Mouse (Mus musculus) kidney, postnatal 0 days (tissue): ENCODE measurements at regions not wholly inside any gene's neighbourhood (a gene's known extent, or its start where the extent isn't known, plus 50 kb on each side); places are given as distances from the start of the nearest gene placed in this dataset.

ENCODE experiments used
- ATAC-seq: fragments of 200-750 bp; cut with Nextera tagmentation; replicated peaks from 2 replicates; pipeline ENCODE4 v1.8.0; 2017; ENCODE audit warnings: low read depth, moderate number of reproducible peaks, moderate TSS enrichment, moderate library complexity; ENCODE audit not compliant: low FRiP score
- DNase-seq: peaks from one replicate; pipeline ENCODE4 v3.0.0-alpha.2; 2016; ENCODE audit warnings: low spot score
- H3K27ac ChIP-seq: fragments of 300-500 bp; sonication (generic); 2 replicates; pipeline ENCODE4 v1.5.1; 2014; ENCODE audit warnings: mild to moderate bottlenecking
- H3K27me3 ChIP-seq: fragments of 300-500 bp; sonication (generic); 2 replicates; pipeline ENCODE4 v1.6.1; 2014; ENCODE audit warnings: low read length, mixed read lengths; ENCODE audit not compliant: insufficient read depth
- H3K36me3 ChIP-seq: fragments of 300-500 bp; sonication (generic); 2 replicates; pipeline ENCODE4 v1.6.1; 2014; ENCODE audit warnings: low read length, mixed read lengths; ENCODE audit not compliant: insufficient read depth
- H3K4me1 ChIP-seq: fragments of 300-500 bp; sonication (generic); replicated peaks from 2 replicates; pipeline ENCODE4 v1.6.1; 2014; ENCODE audit warnings: antibody characterized with exemption, low read length, mixed read lengths; ENCODE audit not compliant: insufficient read depth
- H3K4me2 ChIP-seq: fragments of 300-500 bp; sonication (generic); 2 replicates; pipeline ENCODE4 v1.6.1; 2014; ENCODE audit warnings: mild to moderate bottlenecking, low read length, moderate library complexity, mixed read lengths
- H3K4me3 ChIP-seq: fragments of 300-500 bp; sonication (generic); replicated peaks from 2 replicates; pipeline ENCODE4 v1.5.1; 2014; ENCODE audit warnings: low read depth, low read length
- H3K9ac ChIP-seq: fragments of 300-500 bp; sonication (generic); 2 replicates; pipeline ENCODE4 v1.6.1; 2014; ENCODE audit warnings: low read depth, low read length
- H3K9me3 ChIP-seq: fragments of 300-500 bp; sonication (generic); replicated peaks from 2 replicates; pipeline ENCODE4 v1.6.1; 2016; ENCODE audit warnings: low read length, inconsistent platforms, mixed read lengths
- CTCF ChIP-seq: IDR thresholded peaks from 2 replicates; pipeline ENCODE4 v1.5.1; 2016; ENCODE audit warnings: antibody characterized with exemption, low read depth, mild to moderate bottlenecking, moderate library complexity
- WGBS: fragments of 180-500 bp; shearing (Covaris S2); extraction: QIAGEN DNeasy Blood & Tissue Kit; methylation state at CpG from one replicate; pipeline ENCODE4 v1.1.7; 2014; 5-methylcytosine and 5-hydroxymethylcytosine counted together

DNA sequence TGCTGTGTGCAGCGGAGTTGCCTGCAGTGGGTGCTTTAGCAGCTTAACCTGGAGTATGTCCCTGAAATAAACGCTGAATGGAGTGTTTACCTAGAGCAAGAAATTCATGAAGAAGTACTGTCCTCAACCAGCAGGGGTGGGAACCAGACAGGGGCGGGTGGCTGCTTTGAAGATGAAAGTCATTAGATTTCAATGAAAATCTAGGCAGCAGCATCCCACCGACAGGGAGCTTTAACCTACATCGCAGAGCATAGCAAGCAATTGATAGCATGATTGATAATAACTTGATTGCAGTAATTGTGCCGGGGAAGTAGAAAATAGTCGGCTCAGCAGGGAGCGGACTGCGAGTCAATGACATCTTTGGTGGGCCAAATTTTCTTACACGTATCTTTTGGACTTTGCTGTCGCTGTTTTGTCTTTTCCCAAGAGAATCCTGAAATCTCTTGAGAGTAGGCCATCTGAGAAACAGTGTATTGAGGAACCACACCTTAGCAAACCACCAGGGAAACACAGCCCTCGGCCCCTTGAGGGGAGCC, 139.0 kb downstream of the Cyld start:
- Histone ChIP-seq H3K27me3 (no peaks in the 10 kb centered on the region), H3K27ac (no peak overlapping the region), H3K9me3 (no peaks in the 10 kb centered on the region), H3K9ac (no peak overlapping the region), H3K4me2 (no peak overlapping the region), H3K4me3 (no peak overlapping the region), H3K4me1 (no peaks in the 10 kb centered on the region), H3K36me3 (no peaks in the 10 kb centered on the region)
- peak; percentile 21 for DNase-seq
- ATAC-seq: no peak
- TF ChIP-seq CTCF: no peak; the same call in 1 of the 2 replicates
- WGBS: 56% methylated on average over 12 of the region's 12 CpGs

- no peak overlapping the region for H3K4me2 ChIP-seq
- no peak overlapping the region for H3K27ac ChIP-seq
- H3K9me3 ChIP-seq: no peaks in the 10 kb centered on the region
- no peak overlapping the region for H3K4me3 ChIP-seq
- no peak overlapping the region for H3K9ac ChIP-seq
- H3K27me3 ChIP-seq: no peaks in the 10 kb centered on the region
- H3K36me3 ChIP-seq: no peaks in the 10 kb centered on the region
- ATAC-seq: no peak; the same call in 1 of the 2 replicates
- no peaks in the 10 kb centered on the region for H3K4me1 ChIP-seq
- peak; percentile 1 for DNase-seq
- 48% methylated on average over 5 of the region's 5 CpGs for WGBS
- peak; percentile 63 for TF ChIP-seq CTCF
These were observed 129.0 kb downstream of the Cyld start for GRCm38 (mm10) chr8:88825816-88826215.

DNA sequence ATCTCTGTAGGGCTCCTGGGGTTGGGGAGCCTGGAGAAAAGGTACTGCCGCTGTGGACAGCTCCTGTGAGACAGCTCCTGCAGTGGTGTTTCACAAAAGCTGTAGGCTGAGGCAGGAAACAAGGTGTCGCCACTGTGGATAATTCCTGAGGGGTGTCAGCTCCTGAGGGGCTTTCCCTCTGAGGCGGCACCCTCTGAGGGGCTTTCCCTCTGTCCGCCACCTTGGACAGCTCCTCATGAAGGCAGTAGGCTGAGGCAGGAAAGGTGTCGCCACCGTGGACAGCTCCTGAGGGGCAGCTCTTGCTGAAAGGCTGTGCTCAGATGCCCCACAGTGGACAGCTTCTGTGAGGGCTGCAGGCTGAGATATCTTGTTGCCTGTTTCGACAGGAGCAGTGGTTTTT, 127.1 kb downstream of the Cyld start:
- Histone ChIP-seq H3K27ac (no peak overlapping the region), H3K4me1 (no peaks in the 10 kb centered on the region), H3K36me3 (no peaks in the 10 kb centered on the region), H3K4me3 (no peak overlapping the region), H3K9ac (no peak overlapping the region), H3K9me3 (no peaks in the 10 kb centered on the region), H3K27me3 (no peaks in the 10 kb centered on the region), H3K4me2 (no peak overlapping the region)
- DNase-seq (no peak), ATAC-seq (no peak)
- no peak for TF ChIP-seq CTCF
- 89% methylated on average over 7 of the region's 7 CpGs for WGBS

DNA sequence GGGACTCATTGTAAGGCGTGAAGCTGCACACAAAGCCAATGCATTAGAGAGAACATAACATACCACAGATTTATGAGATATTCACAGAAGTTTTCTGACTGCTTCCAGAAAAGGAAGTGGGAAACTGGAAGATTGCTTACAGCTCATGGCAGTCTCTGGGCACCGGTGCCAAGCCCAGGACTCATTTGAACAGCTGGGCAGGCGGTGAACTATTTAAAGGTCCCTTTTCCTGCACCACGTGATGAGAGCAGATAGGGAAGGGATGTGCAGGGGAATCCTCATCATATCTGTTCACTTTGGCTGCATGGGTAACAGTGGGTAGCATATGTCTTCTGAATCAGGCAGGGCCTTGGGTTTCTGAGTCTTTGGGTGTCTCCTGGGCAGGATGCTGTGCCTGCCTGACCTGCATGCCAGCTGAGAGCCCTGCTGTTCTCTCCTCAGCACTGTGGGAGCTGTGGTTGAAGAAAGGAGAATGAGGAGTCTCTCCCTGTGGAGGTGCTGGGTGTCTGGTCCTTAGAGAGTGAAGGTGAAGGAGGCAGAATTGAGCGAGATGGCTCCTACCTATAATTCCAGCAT, 123.5 kb downstream of the Cyld start:
- Histone ChIP-seq H3K27ac (no peak overlapping the region), H3K4me2 (no peak overlapping the region), H3K27me3 (no peaks in the 10 kb centered on the region), H3K4me1 (no peaks in the 10 kb centered on the region), H3K4me3 (no peak overlapping the region), H3K9ac (no peak overlapping the region), H3K36me3 (no peaks in the 10 kb centered on the region), H3K9me3 (no peaks in the 10 kb centered on the region)
- no peak for TF ChIP-seq CTCF
- WGBS: 79% methylated on average over 5 of the region's 5 CpGs
- DNase-seq (no peak), ATAC-seq (no peak)

GRCm38 (mm10) chr8:88816461-88816860, 119.6 kb downstream of the Cyld start:
- Histone ChIP-seq H3K4me2 (no peak overlapping the region), H3K4me1 (no peaks in the 10 kb centered on the region), H3K27ac (no peak overlapping the region), H3K27me3 (no peaks in the 10 kb centered on the region), H3K4me3 (no peak overlapping the region), H3K9ac (no peak overlapping the region), H3K36me3 (no peaks in the 10 kb centered on the region), H3K9me3 (no peaks in the 10 kb centered on the region)
- 61% methylated on average over 5 of the region's 5 CpGs for WGBS
- TF ChIP-seq CTCF: no peak
- ATAC-seq: no peak
- no peak for DNase-seq

DNA sequence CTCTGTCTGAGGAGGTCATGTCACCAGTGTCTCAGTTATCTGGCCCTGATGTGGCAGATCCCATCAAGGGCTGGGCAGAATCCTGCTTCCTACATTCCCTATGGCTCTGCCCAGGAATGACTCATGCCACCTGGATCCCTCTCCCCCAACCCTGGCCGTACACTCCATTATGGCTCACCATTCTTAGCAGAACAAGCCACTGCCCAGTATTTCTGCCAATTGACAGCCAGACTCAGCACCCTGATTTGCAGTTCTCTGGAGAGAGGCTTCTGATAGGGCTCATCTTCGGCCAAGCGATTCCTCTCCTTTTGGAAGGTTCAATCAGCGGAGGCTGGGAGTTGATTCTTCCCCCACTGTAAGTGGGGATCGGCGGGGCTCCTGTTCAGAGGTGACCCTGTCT, 117.4 kb downstream of the Cyld start:
- Histone ChIP-seq H3K27ac (no peak overlapping the region), H3K4me2 (no peak overlapping the region), H3K4me3 (no peak overlapping the region), H3K27me3 (no peaks in the 10 kb centered on the region), H3K36me3 (no peaks in the 10 kb centered on the region), H3K4me1 (no peaks in the 10 kb centered on the region), H3K9ac (no peak overlapping the region), H3K9me3 (no peaks in the 10 kb centered on the region)
- ATAC-seq (no peak), DNase-seq (no peak)
- 89% methylated on average over 6 of the region's 6 CpGs for WGBS
- no peak for TF ChIP-seq CTCF
